Mouse (Mus musculus): ENCODE measurements around the gene P3h4. TPM values are rescaled to one million over a fixed set of nuclear protein-coding genes. Genes with fewer than 3 reads are reported as not detected.

Gene P3h4
- polyA plus RNA-seq, 1 experiment from 2014 or later: 17.2 TPM

GRCm38 (mm10) chr11:100382682-100383081 lies 32.0 kb downstream of the P3h4 start:
- H3K27ac ChIP-seq (ENCODE audit: low read depth, low read length): no peak overlapping the region
- H3K27me3 ChIP-seq (replicated peaks; ENCODE audit: control insufficient read depth, insufficient read depth, low read length): no peaks in the 10 kb centered on the region
- no peak for TF ChIP-seq CTCF (IDR thresholded peaks at IDR 0.05; ENCODE audit: low read depth)
- no peak overlapping the region for H3K4me2 ChIP-seq (replicated peaks; ENCODE audit: low read depth)
- no peaks in the 10 kb centered on the region for H3K9me3 ChIP-seq (ENCODE audit: control insufficient read depth)
- ATAC-seq: no peak
- H3K36me3 ChIP-seq (ENCODE audit: control insufficient read depth, insufficient read depth): peaks cover 82% of the 10 kb centered on the region
- no peak overlapping the region for H3K4me3 ChIP-seq (ENCODE audit: low read depth, low read length)
- no peak overlapping the region for H3K9ac ChIP-seq (ENCODE audit: low read depth, low read length)
- WGBS: 87% methylated on average over 6 of the region's 6 CpGs
- peaks cover 12% of the 10 kb centered on the region for H3K4me1 ChIP-seq (replicated peaks; ENCODE audit: control insufficient read depth, insufficient read depth, low read length)

- Histone ChIP-seq H3K36me3 (ENCODE audit: control insufficient read depth, insufficient read depth) (peaks cover 90% of the 10 kb centered on the region), H3K27me3 (replicated peaks; ENCODE audit: control insufficient read depth, insufficient read depth, low read length) (no peaks in the 10 kb centered on the region), H3K4me2 (replicated peaks; ENCODE audit: low read depth) (no peak overlapping the region), H3K4me3 (ENCODE audit: low read depth, low read length) (no peak overlapping the region), H3K4me1 (replicated peaks; ENCODE audit: control insufficient read depth, insufficient read depth, low read length) (no peaks in the 10 kb centered on the region), H3K27ac (ENCODE audit: low read depth, low read length) (no peak overlapping the region), H3K9me3 (ENCODE audit: control insufficient read depth) (no peaks in the 10 kb centered on the region), H3K9ac (ENCODE audit: low read depth, low read length) (no peak overlapping the region)
- WGBS: 93% methylated on average over 4 of the region's 4 CpGs
- ATAC-seq: no peak
- no peak for TF ChIP-seq CTCF (IDR thresholded peaks at IDR 0.05; ENCODE audit: low read depth)
Measured at GRCm38 (mm10) chr11:100379311-100379710, 35.3 kb downstream of the P3h4 start.

- TF ChIP-seq CTCF (IDR thresholded peaks at IDR 0.05; ENCODE audit: low read depth): no peak
- no peaks in the 10 kb centered on the region for H3K9me3 ChIP-seq (ENCODE audit: control insufficient read depth)
- 92% methylated on average over 5 of the region's 5 CpGs for WGBS
- H3K27me3 ChIP-seq (replicated peaks; ENCODE audit: control insufficient read depth, insufficient read depth, low read length): no peaks in the 10 kb centered on the region
- H3K27ac ChIP-seq (ENCODE audit: low read depth, low read length): no peak overlapping the region
- no peak overlapping the region for H3K9ac ChIP-seq (ENCODE audit: low read depth, low read length)
- H3K4me3 ChIP-seq (ENCODE audit: low read depth, low read length): no peak overlapping the region
- H3K4me2 ChIP-seq (replicated peaks; ENCODE audit: low read depth): no peak overlapping the region
- no peak for ATAC-seq
- H3K4me1 ChIP-seq (replicated peaks; ENCODE audit: control insufficient read depth, insufficient read depth, low read length): no peaks in the 10 kb centered on the region
- H3K36me3 ChIP-seq (ENCODE audit: control insufficient read depth, insufficient read depth): peaks cover 90% of the 10 kb centered on the region
Measured at GRCm38 (mm10) chr11:100378446-100378845, 36.2 kb downstream of the P3h4 start.

GRCm38 (mm10) chr11:100377989-100378388 lies 36.6 kb downstream of the P3h4 start:
- H3K9ac ChIP-seq (ENCODE audit: low read depth, low read length): no peak overlapping the region
- H3K9me3 ChIP-seq (ENCODE audit: control insufficient read depth): no peaks in the 10 kb centered on the region
- ATAC-seq: no peak
- peaks cover 90% of the 10 kb centered on the region for H3K36me3 ChIP-seq (ENCODE audit: control insufficient read depth, insufficient read depth)
- no peak for TF ChIP-seq CTCF (IDR thresholded peaks at IDR 0.05; ENCODE audit: low read depth)
- no peak overlapping the region for H3K4me2 ChIP-seq (replicated peaks; ENCODE audit: low read depth)
- H3K4me1 ChIP-seq (replicated peaks; ENCODE audit: control insufficient read depth, insufficient read depth, low read length): no peaks in the 10 kb centered on the region
- H3K27me3 ChIP-seq (replicated peaks; ENCODE audit: control insufficient read depth, insufficient read depth, low read length): no peaks in the 10 kb centered on the region
- WGBS: 95% methylated on average over 14 of the region's 14 CpGs
- no peak overlapping the region for H3K4me3 ChIP-seq (ENCODE audit: low read depth, low read length)
- H3K27ac ChIP-seq (ENCODE audit: low read depth, low read length): no peak overlapping the region

- Histone ChIP-seq H3K4me1 (replicated peaks; ENCODE audit: control insufficient read depth, insufficient read depth, low read length) (no peaks in the 10 kb centered on the region), H3K4me2 (replicated peaks; ENCODE audit: low read depth) (no peak overlapping the region), H3K27ac (ENCODE audit: low read depth, low read length) (no peak overlapping the region), H3K9me3 (ENCODE audit: control insufficient read depth) (no peaks in the 10 kb centered on the region), H3K27me3 (replicated peaks; ENCODE audit: control insufficient read depth, insufficient read depth, low read length) (no peaks in the 10 kb centered on the region), H3K9ac (ENCODE audit: low read depth, low read length) (no peak overlapping the region), H3K36me3 (ENCODE audit: control insufficient read depth, insufficient read depth) (peaks cover 89% of the 10 kb centered on the region), H3K4me3 (ENCODE audit: low read depth, low read length) (no peak overlapping the region)
- 92% methylated on average over 21 of the region's 21 CpGs for WGBS
- no peak for TF ChIP-seq CTCF (IDR thresholded peaks at IDR 0.05; ENCODE audit: low read depth)
- no peak for ATAC-seq
Measured at GRCm38 (mm10) chr11:100376746-100377389, 37.8 kb downstream of the P3h4 start.

GRCm38 (mm10) chr11:100376005-100376404 lies 38.6 kb downstream of the P3h4 start:
- WGBS: 74% methylated on average over 4 of the region's 4 CpGs
- Histone ChIP-seq H3K4me2 (replicated peaks; ENCODE audit: low read depth) (no peak overlapping the region), H3K9me3 (ENCODE audit: control insufficient read depth) (no peaks in the 10 kb centered on the region), H3K27me3 (replicated peaks; ENCODE audit: control insufficient read depth, insufficient read depth, low read length) (no peaks in the 10 kb centered on the region), H3K4me1 (replicated peaks; ENCODE audit: control insufficient read depth, insufficient read depth, low read length) (no peaks in the 10 kb centered on the region), H3K9ac (ENCODE audit: low read depth, low read length) (no peak overlapping the region), H3K36me3 (ENCODE audit: control insufficient read depth, insufficient read depth) (peaks cover 90% of the 10 kb centered on the region), H3K27ac (ENCODE audit: low read depth, low read length) (no peak overlapping the region), H3K4me3 (ENCODE audit: low read depth, low read length) (no peak overlapping the region)
- ATAC-seq: no peak
- no peak for TF ChIP-seq CTCF (IDR thresholded peaks at IDR 0.05; ENCODE audit: low read depth)
